12 mouse cellular contexts compared by ENCODE assay signal in the genomic region with DNA sequence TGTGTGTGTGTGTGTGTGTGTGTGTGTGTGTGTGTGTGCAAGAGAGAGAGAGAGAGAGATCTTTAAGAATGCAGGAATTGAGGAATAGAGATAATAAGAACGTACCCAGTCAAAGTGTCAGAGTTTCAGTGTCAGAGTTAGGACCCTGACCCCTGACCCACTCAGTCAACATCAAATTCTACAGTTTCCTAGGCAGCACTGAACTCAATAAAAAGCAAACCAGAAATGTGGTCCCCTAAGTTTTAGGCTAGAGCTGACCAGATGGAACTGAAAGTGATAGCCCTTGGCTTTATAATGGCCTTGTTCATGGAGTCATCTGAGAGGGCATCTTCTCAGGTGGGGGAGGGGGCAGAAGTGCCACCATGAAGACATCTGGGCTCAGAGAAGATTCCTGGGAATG. TPM values are rescaled to one million over a fixed set of nuclear protein-coding genes. Genes with fewer than 3 reads are reported as not detected.
"Had no signal": no experiment of that assay in that cellular context is flagged by ENCODE, and none has a peak within 500 bp of the region (broad histone marks: within the 10 kb centered on the region; RNA-seq: fewer than 3 reads in every experiment).

No protein-coding gene starts in this region.

- H3K36me3 ChIP-seq: limb, embryonic 13.5 days; neural tube, embryonic 13.5 days had no signal

- H3K4me3 ChIP-seq: limb, embryonic 13.5 days; neural tube, embryonic 13.5 days had no signal

- H3K27me3 ChIP-seq: limb, embryonic 13.5 days; neural tube, embryonic 13.5 days had no signal

- H3K27ac ChIP-seq: limb, embryonic 13.5 days; liver, embryonic 14.5 days; neural tube, embryonic 13.5 days had no signal

- H3K9ac ChIP-seq: limb, embryonic 13.5 days; liver, embryonic 14.5 days; neural tube, embryonic 13.5 days had no signal

- H3K4me2 ChIP-seq: limb, embryonic 13.5 days; neural tube, embryonic 13.5 days had no signal

- H3K9me3 ChIP-seq: limb, embryonic 13.5 days; neural tube, embryonic 13.5 days had no signal

- DNase-seq: kidney, postnatal 14 days; left cerebral cortex, postnatal 4 days; lung, adult 18-20 months; retina, postnatal 1 day; right cerebral cortex, postnatal 4 days; thymus, postnatal 36 days had no signal

RNA-seq across cellular contexts. Expression of a gene that starts 1.7 kb away (rescaled TPM):
- polyA plus RNA-seq: kidney, embryonic 14.5 days; limb, embryonic 13.5 days; liver, adult 2 months; lung, embryonic 16.5 days; neural tube, embryonic 13.5 days had no signal
